Mouse (Mus musculus) adrenal gland, postnatal 10 days (tissue): Measurements from ENCODE around the gene Scyl1. TPM values are rescaled to one million over a fixed set of nuclear protein-coding genes. Genes with fewer than 3 reads are reported as not detected.
A peak's percentile ranks its signal among the peaks of the same experiment; 100 is the strongest.

Experiments
- DNase-seq: peaks from one replicate; pipeline ENCODE4 v3.0.0; 2021; ENCODE audit warnings: mixed read lengths
- total RNA-seq, 2 experiments: library from RNA; stranded (reverse); gene quantifications; 2 replicates each; pipeline ENCODE4 v1.2.3; 2021

The Scyl1 gene
- total RNA-seq, 2 experiments from 2014 or later, result 86.7 to 96.5 TPM

- peak; percentile 65 for DNase-seq
Observed at GRCm38 (mm10) chr19:5742241-5742641, 29.0 kb downstream of the Scyl1 start.

GRCm38 (mm10) chr19:5741641-5742240 is 29.5 kb downstream of the Scyl1 start:
- DNase-seq, result peak; percentile 92

- peak; percentile 89 for DNase-seq
Observed at GRCm38 (mm10) chr19:5740320-5741317, 30.6 kb downstream of the Scyl1 start, which contains the start of gene Ltbp3. Ltbp3 (plus strand) TSS chr19:5740904.

DNA sequence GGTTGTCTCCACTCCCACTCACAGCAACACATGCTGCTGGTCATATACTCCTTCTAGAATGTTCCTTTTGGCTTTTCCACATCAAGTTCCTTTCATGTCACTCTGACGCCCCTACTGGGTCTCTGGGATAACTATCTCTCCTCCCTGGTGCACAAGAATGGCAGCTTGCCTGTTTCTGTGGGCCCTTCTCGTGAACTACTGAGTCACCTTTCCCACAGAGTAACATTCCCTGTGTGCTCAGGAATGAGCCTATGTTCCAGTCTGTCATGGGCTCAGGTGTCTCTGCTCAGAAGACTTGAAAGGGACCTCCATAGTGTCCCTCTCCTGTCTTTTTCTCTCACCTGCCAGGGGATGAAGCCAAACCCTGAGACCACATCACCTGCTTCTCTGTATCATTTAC is 31.8 kb downstream of the Scyl1 start:
- DNase-seq, result no peak

- DNase-seq, result no peak
Observed at GRCm38 (mm10) chr19:5734325-5734724, 36.9 kb downstream of the Scyl1 start.

DNA sequence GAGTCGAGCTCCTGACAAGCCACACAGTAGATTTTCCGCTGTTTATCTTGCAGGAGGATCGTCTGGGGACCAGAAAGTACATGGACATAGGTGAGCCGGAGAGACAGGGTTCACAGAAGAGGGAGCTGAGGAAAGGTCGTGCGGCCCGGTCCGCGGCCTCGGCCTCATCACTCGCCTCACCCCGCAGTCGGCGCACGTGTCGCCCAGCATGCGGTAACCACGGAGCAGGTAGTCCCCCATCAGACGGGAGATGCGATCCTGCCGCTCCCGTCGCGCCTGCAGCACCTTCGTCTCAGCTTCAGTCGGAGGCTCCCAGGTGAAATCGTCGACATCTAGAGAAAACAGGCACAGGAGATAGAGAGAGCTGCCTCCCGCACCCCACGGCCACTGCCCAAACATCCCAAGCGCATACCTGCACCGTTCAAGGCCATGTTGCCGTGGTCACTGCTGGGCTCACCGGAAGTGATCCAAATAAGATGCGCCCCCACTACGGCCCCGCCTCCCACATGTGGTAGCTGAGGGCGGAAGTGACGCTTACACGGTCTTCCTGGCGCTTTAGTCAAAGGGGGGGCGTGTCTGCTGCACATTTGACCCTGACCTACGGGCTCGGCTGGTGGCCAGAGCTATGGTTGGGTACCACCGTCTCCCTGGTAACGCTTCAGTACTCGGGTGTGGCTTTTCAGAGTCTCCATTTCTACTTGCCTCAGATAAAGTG is 39.8 kb downstream of the Scyl1 start:
- peak; percentile 96 for DNase-seq

GRCm38 (mm10) chr19:5730314-5731186 is 40.7 kb downstream of the Scyl1 start:
- peak; percentile 58 for DNase-seq

GRCm38 (mm10) chr19:5729444-5729815 is 41.8 kb downstream of the Scyl1 start, which contains the start of gene Fam89b:
Fam89b (minus strand) TSS chr19:5729653.
- DNase-seq, result peak; percentile 95

DNA sequence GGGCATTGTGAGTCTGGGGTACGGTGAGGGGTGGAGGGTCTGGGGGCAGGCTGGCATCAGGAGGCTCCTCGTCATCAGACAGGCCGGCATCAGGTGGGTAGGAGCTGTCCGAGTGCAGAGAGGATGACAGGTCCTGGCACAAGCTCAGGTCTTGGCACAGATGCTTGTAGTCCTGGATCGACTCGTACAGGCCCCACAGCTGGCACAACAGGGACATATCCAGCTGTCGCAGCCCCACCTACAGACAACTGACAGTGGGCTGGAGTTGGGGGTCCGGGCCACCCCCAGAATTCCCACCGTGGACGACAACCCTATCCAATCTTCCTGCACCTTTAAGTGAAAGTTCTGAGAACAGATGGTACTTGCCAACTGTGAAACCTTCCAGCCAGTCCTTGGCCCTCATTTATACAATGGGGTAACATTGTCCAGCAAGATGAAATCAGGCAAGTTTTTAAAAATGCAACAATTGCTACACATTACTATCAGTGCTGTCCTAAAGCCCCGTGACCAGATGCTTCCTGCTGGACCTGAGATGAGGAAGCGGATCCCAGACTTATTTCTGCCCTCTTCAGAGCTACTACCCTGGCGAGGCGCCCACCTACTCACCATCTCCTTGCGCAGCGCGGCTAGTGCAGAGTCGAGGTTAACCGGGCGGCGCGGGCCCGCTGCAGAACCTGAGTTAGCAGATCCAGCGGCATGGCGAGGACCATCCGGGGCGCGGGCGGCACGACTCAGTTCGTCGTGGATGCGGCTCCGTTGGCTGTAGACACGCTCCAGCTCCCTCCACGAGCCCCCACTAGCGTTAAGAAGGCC is 42.4 kb downstream of the Scyl1 start:
- DNase-seq, result peak; percentile 74

DNA sequence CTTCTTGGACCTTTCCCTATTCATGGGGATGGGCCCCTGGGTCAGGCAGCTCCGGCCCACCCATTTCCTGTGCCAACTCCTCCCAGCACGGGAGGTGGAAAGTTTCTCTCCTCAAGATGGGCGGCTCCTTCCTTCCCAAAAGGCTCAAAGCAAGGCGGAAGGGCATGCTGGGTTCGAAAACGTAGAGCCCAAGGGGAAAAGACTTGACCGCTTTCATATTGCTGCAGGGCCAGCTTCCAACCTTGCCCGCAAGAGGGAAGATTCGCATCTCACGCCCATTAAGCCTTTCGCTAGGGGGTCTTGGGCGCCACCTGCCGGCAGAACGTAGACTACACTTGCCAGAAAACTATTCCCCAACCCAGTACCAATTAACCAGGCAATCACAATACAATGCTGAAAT is 43.5 kb downstream of the Scyl1 start:
- DNase-seq, result peak; percentile 94

GRCm38 (mm10) chr19:5726961-5727578 is 44.1 kb downstream of the Scyl1 start:
- no peak for DNase-seq

GRCm38 (mm10) chr19:5725767-5726515 is 45.3 kb downstream of the Scyl1 start, which contains the start of gene Ehbp1l1:
Ehbp1l1 (minus strand) TSS chr19:5726317.
- DNase-seq, result peak; percentile 92

DNA sequence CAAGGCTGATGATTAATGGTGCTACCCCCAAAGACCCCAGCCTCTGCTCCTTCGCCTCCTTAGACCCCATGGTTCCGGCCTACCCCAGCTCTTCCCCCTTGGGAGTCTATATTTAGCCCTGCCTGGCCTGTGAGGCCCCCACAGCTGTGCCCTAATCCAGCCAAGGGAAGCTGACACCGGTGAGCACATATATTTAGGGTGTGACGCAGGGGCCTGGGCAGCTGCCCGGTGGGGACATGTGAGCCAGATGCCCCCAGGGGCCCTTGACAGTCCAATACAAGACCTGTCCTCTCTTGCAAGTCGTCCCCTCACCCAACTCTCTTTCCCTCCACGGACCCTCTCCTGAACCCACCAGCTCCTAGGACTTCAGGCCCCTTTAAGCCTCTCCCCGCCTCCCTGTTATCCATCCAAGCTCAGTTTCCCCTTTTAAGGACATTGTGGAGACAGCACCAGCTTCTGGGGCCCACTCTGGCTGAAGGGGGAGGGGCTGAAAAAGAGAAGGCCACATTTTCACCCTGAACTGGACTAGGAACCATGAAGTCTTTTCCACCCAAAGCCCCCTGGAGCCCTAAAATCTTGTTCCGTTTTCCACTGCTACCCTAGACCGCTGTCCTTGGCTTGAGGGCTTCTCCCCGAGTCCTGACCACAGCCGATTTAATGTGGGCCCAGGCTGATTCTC is 46.1 kb downstream of the Scyl1 start:
- DNase-seq, result peak; percentile 62

DNA sequence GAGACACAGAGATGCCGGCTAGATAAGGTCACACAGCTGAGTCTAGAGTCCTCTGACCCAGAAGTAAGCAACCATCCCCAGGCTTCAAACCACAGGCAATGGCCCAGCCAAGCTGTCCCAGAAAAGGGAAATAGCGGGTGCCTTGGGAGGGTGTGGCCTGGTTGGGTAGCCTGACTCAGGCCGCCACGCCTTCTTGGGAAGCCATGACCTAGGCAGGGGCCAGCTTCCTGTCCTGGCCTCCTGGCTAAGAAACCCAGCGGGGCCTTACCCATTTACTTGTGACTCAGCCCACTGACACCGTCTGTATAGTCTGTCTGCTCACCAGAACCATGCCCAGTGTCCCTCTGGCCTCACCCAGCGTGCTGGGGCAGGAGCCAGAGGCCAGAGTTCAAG is 46.7 kb downstream of the Scyl1 start:
- DNase-seq, result peak; percentile 79

GRCm38 (mm10) chr19:5723934-5724548 is 47.2 kb downstream of the Scyl1 start:
- DNase-seq, result no peak

GRCm38 (mm10) chr19:5722848-5723425 is 48.3 kb downstream of the Scyl1 start:
- DNase-seq, result no peak

GRCm38 (mm10) chr19:5721233-5721632 is 50.0 kb downstream of the Scyl1 start:
- DNase-seq, result no peak

DNA sequence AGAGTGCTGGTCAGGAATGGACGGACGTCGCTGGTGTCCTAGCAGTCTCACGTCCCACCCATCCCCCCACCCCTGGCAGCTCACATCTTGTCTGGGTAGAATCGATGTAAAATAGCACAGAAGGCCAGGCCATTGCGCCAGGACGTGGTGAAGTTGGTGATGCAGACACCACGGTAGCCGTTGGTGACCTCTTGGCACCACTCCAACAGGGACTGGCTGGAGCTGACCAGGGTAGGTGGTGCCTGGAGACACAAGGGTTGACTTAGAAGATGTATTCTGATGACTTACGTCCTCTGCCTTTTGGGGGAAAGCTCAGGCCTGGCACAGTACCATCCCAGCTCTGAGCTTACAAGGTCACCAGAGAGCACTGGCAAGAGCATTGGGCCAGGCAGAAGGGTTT is 54.3 kb downstream of the Scyl1 start:
- DNase-seq, result peak; percentile 49
